Mouse (Mus musculus) lung, adult 2 months (tissue): ENCODE results near the gene Atp6v1e2. TPM values are rescaled to one million over a fixed set of nuclear protein-coding genes. Genes with fewer than 3 reads are reported as not detected.

Source experiments
- DNase-seq: peaks from one replicate; pipeline ENCODE4 v3.0.0; 2022
- H3K4me1 ChIP-seq: fragments of 200-500 bp; 2 replicates; pipeline ENCODE4 v1.6.1; 2011; ENCODE audit warnings: low read length; ENCODE audit not compliant: control insufficient read depth, insufficient read depth
- H3K4me3 ChIP-seq: fragments of 200-500 bp; replicated peaks from 2 replicates; pipeline ENCODE3; 2011; ENCODE audit warnings: low read depth, mild to moderate bottlenecking, control low read depth, low read length; ENCODE audit errors: extremely low read depth
- CTCF ChIP-seq: fragments of 200-500 bp; IDR thresholded peaks from 2 replicates; pipeline ENCODE4 v1.5.1; 2011; ENCODE audit warnings: mild to moderate bottlenecking, low read length, control low read depth; ENCODE audit not compliant: insufficient read depth
- POLR2A ChIP-seq: fragments of 200-500 bp; IDR thresholded peaks from 2 replicates; pipeline ENCODE4 v1.6.1; 2011; ENCODE audit warnings: low read depth, mild to moderate bottlenecking, control low read depth, low read length, borderline replicate concordance; ENCODE audit errors: extremely low read depth
- WGBS: fragments of 180-500 bp; shearing (Covaris S2); methylation state at CpG from one replicate; pipeline ENCODE4 v1.1.7; 2018; 5-methylcytosine and 5-hydroxymethylcytosine counted together
- polyA plus RNA-seq: library from polyadenylated mRNA; depleted of rRNA; stranded (reverse); fragments of >200 nt; gene quantifications from 2 replicates; pipeline ENCODE4 v1.2.3, GENCODE M21; 2012

Gene Atp6v1e2
- polyA plus RNA-seq, 1 experiment: not detected

GRCm38 (mm10) chr17:86924679-86925078, 23.0 kb downstream of the Atp6v1e2 start:
- WGBS: 33% methylated on average over 3 of the region's 3 CpGs
- TF ChIP-seq CTCF (no peak), POLR2A (no peak)

GRCm38 (mm10) chr17:86919729-86920128, 28.0 kb downstream of the Atp6v1e2 start:
- H3K4me1 ChIP-seq: no peaks in the 10 kb centered on the region
- TF ChIP-seq POLR2A: no peak
- no peak for TF ChIP-seq CTCF
- no peak for DNase-seq
- no peak overlapping the region for H3K4me3 ChIP-seq
- WGBS: 69% methylated on average over 11 of the region's 11 CpGs

More at GRCm38 (mm10) chr17:86924679-86925078, 23.0 kb downstream of the Atp6v1e2 start:
- Histone ChIP-seq H3K4me3 (no peak overlapping the region), H3K4me1 (no peaks in the 10 kb centered on the region)
- no peak for DNase-seq

- Histone ChIP-seq H3K4me1 (no peaks in the 10 kb centered on the region), H3K4me3 (no peak overlapping the region)
- 54% methylated on average over 6 of the region's 6 CpGs for WGBS
- DNase-seq: no peak
- TF ChIP-seq CTCF: peak; percentile 77
- TF ChIP-seq POLR2A: no peak
These were observed 28.9 kb downstream of the Atp6v1e2 start for GRCm38 (mm10) chr17:86918786-86919185.

GRCm38 (mm10) chr17:86917048-86917447, 30.6 kb downstream of the Atp6v1e2 start, which contains the start of gene Tmem247:
TSS of gene Tmem247 (plus strand) at chr17:86917348.
- Histone ChIP-seq H3K4me3 (no peak within 1 kb of the TSS), H3K4me1 (no peaks in the 10 kb centered on the region)
- no peak for DNase-seq
- WGBS: 85% methylated on average over 10 of the region's 10 CpGs
- TF ChIP-seq POLR2A (no peak), CTCF (no peak)

- H3K4me1 ChIP-seq: no peaks in the 10 kb centered on the region
- TF ChIP-seq POLR2A (no peak), CTCF (no peak)
- DNase-seq: no peak
- WGBS: 80% methylated on average over 4 of the region's 4 CpGs
- H3K4me3 ChIP-seq: no peak overlapping the region
These were observed 32.2 kb downstream of the Atp6v1e2 start for GRCm38 (mm10) chr17:86915540-86915939.

GRCm38 (mm10) chr17:86913003-86913607, 34.6 kb downstream of the Atp6v1e2 start:
- no peaks in the 10 kb centered on the region for H3K4me1 ChIP-seq
- no peak overlapping the region for H3K4me3 ChIP-seq
- no peak for DNase-seq
- TF ChIP-seq POLR2A (no peak), CTCF (no peak)
- 63% methylated on average over 7 of the region's 7 CpGs for WGBS

- no peak for TF ChIP-seq POLR2A
- TF ChIP-seq CTCF: no peak
- DNase-seq: no peak
- Histone ChIP-seq H3K4me3 (no peak overlapping the region), H3K4me1 (no peaks in the 10 kb centered on the region)
- WGBS: 70% methylated on average over 5 of the region's 5 CpGs
These were observed 36.4 kb downstream of the Atp6v1e2 start for GRCm38 (mm10) chr17:86911261-86911660.

- 68% methylated on average over 14 of the region's 14 CpGs for WGBS
- no peak overlapping the region for H3K4me3 ChIP-seq
- no peak for TF ChIP-seq POLR2A
- TF ChIP-seq CTCF: peak; percentile 61
- no peak for DNase-seq
- H3K4me1 ChIP-seq: peaks cover 10% of the 10 kb centered on the region
These were observed 37.8 kb downstream of the Atp6v1e2 start for GRCm38 (mm10) chr17:86909733-86910495.

- no peak overlapping the region for H3K4me3 ChIP-seq
- TF ChIP-seq POLR2A (no peak), CTCF (no peak)
- WGBS: 60% methylated on average over 8 of the region's 8 CpGs
- peaks cover 19% of the 10 kb centered on the region for H3K4me1 ChIP-seq
- no peak for DNase-seq
These were observed 39.4 kb downstream of the Atp6v1e2 start for GRCm38 (mm10) chr17:86908316-86908715.

- H3K4me1 ChIP-seq: peaks cover 22% of the 10 kb centered on the region
- WGBS: 97% methylated on average over 3 of the region's 3 CpGs
- DNase-seq: no peak
- no peak overlapping the region for H3K4me3 ChIP-seq
- TF ChIP-seq POLR2A: no peak
- no peak for TF ChIP-seq CTCF
These were observed 40.6 kb downstream of the Atp6v1e2 start for GRCm38 (mm10) chr17:86907092-86907491.
